Mouse (Mus musculus) heart, embryonic 13.5 days (tissue): ENCODE results near the gene Gm10401. TPM values are rescaled to one million over a fixed set of nuclear protein-coding genes. Genes with fewer than 3 reads are reported as not detected.

ENCODE experiments used
- ATAC-seq: fragments of 200-750 bp; cut with Nextera tagmentation; 2 replicates; pipeline ENCODE4 v1.8.0; 2017; ENCODE audit warnings: moderate TSS enrichment; ENCODE audit not compliant: insufficient number of reproducible peaks, low FRiP score, low TSS enrichment; ENCODE audit errors: extremely low read depth
- H3K27ac ChIP-seq: fragments of 300-500 bp; sonication (generic); replicated peaks from 2 replicates; pipeline ENCODE4 v1.5.1; 2015; ENCODE audit warnings: moderate library complexity, mild to moderate bottlenecking, inconsistent platforms
- H3K27me3 ChIP-seq: fragments of 300-500 bp; sonication (generic); replicated peaks from 2 replicates; pipeline ENCODE4 v1.6.1; 2015; ENCODE audit warnings: mild to moderate bottlenecking, inconsistent platforms
- H3K36me3 ChIP-seq: fragments of 300-500 bp; sonication (generic); 2 replicates; pipeline ENCODE4 v1.6.1; 2015; ENCODE audit warnings: mild to moderate bottlenecking, inconsistent platforms
- H3K4me1 ChIP-seq: fragments of 300-500 bp; sonication (generic); 2 replicates; pipeline ENCODE4 v1.6.1; 2015; ENCODE audit warnings: inconsistent platforms
- H3K4me2 ChIP-seq: fragments of 300-500 bp; sonication (generic); 2 replicates; pipeline ENCODE4 v1.6.1; 2015; ENCODE audit warnings: inconsistent platforms, mild to moderate bottlenecking, moderate library complexity
- H3K4me3 ChIP-seq: fragments of 300-500 bp; sonication (generic); 2 replicates; pipeline ENCODE4 v1.5.1; 2015; ENCODE audit warnings: moderate library complexity, mild to moderate bottlenecking, inconsistent platforms
- H3K9ac ChIP-seq: fragments of 300-500 bp; sonication (generic); 2 replicates; pipeline ENCODE4 v1.6.1; 2015; ENCODE audit warnings: inconsistent platforms, mild to moderate bottlenecking, moderate library complexity
- H3K9me3 ChIP-seq: fragments of 300-500 bp; sonication (generic); 2 replicates; pipeline ENCODE4 v1.6.1; 2016; ENCODE audit warnings: inconsistent platforms
- WGBS: fragments of 180-500 bp; shearing (Covaris S2); methylation state at CpG from one replicate; pipeline ENCODE4 v1.1.7; 2015; ENCODE audit warnings: mixed read lengths; 5-methylcytosine and 5-hydroxymethylcytosine counted together
- polyA plus RNA-seq: library from polyadenylated mRNA; unstranded; fragments of >200 nt; fragmentation: Nextera tagmentation; extraction: Ambion mirVana; gene quantifications from 2 replicates; pipeline ENCODE4 v1.2.1, GENCODE M21; 2015

Gene Gm10401
- polyA plus RNA-seq, 1 experiment from 2014 or later: 16.7 TPM

GRCm38 (mm10) chr5:115134234-115135165 is 36.4 kb upstream of the Gm10401 start, which contains the start of gene Unc119b:
Unc119b (minus strand) TSS chr5:115134975.
- H3K4me1 ChIP-seq: peaks cover 19% of the 10 kb centered on the region
- no peaks in the 10 kb centered on the region for H3K9me3 ChIP-seq
- H3K4me2 ChIP-seq: peak within 1 kb of the TSS; percentile 73
- H3K9ac ChIP-seq: peak within 1 kb of the TSS; percentile 87
- peak within 1 kb of the TSS; percentile 82 for H3K4me3 ChIP-seq
- H3K36me3 ChIP-seq: peaks cover 16% of the 10 kb centered on the region
- peaks cover 9% of the 10 kb centered on the region; the same call in 1 of the 2 replicates for H3K27me3 ChIP-seq
- H3K27ac ChIP-seq: 0 out of 2 replicates have a peak within 1 kb of the TSS, but pooled peaks have one; percentile 13
- ATAC-seq: peak; percentile 95
- under 1% methylated on average over 81 of the region's 81 CpGs for WGBS

GRCm38 (mm10) chr5:115133358-115134066 is 35.4 kb upstream of the Gm10401 start:
- WGBS: 65% methylated on average over 6 of the region's 6 CpGs
- Histone ChIP-seq H3K9ac (peak overlapping the region; percentile 87), H3K27ac (no peak overlapping the region), H3K4me1 (peaks cover 19% of the 10 kb centered on the region), H3K36me3 (peaks cover 26% of the 10 kb centered on the region), H3K27me3 (peaks cover 9% of the 10 kb centered on the region; the same call in 1 of the 2 replicates), H3K4me2 (peak overlapping the region; percentile 73), H3K4me3 (peak overlapping the region; percentile 82), H3K9me3 (no peaks in the 10 kb centered on the region)
- ATAC-seq: no peak

GRCm38 (mm10) chr5:115132465-115132864 is 34.4 kb upstream of the Gm10401 start:
- Histone ChIP-seq H3K4me1 (peaks cover 19% of the 10 kb centered on the region), H3K9ac (no peak overlapping the region), H3K4me3 (no peak overlapping the region), H3K36me3 (peaks cover 36% of the 10 kb centered on the region), H3K4me2 (no peak overlapping the region), H3K27ac (no peak overlapping the region), H3K9me3 (no peaks in the 10 kb centered on the region), H3K27me3 (peaks cover 5% of the 10 kb centered on the region; the same call in 1 of the 2 replicates)
- 80% methylated on average over 8 of the region's 8 CpGs for WGBS
- no peak for ATAC-seq

GRCm38 (mm10) chr5:115129328-115129727 is 31.2 kb upstream of the Gm10401 start:
- Histone ChIP-seq H3K9ac (no peak overlapping the region), H3K27ac (no peak overlapping the region), H3K4me3 (no peak overlapping the region), H3K4me2 (no peak overlapping the region), H3K27me3 (no peaks in the 10 kb centered on the region), H3K4me1 (peaks cover 32% of the 10 kb centered on the region), H3K36me3 (peaks cover 62% of the 10 kb centered on the region), H3K9me3 (no peaks in the 10 kb centered on the region)
- 82% methylated on average over 6 of the region's 6 CpGs for WGBS
- ATAC-seq: no peak

- no peak for ATAC-seq
- Histone ChIP-seq H3K4me2 (no peak overlapping the region), H3K27ac (no peak overlapping the region), H3K9ac (no peak overlapping the region), H3K4me1 (peaks cover 16% of the 10 kb centered on the region), H3K9me3 (no peaks in the 10 kb centered on the region), H3K36me3 (peaks cover 73% of the 10 kb centered on the region), H3K27me3 (no peaks in the 10 kb centered on the region), H3K4me3 (no peak overlapping the region)
- WGBS: 84% methylated on average over 22 of the region's 22 CpGs
Observed at GRCm38 (mm10) chr5:115127421-115128179, 29.5 kb upstream of the Gm10401 start.

- peaks cover 69% of the 10 kb centered on the region for H3K36me3 ChIP-seq
- no peak overlapping the region for H3K27ac ChIP-seq
- H3K4me3 ChIP-seq: no peak overlapping the region
- no peak for ATAC-seq
- peaks cover 12% of the 10 kb centered on the region for H3K4me1 ChIP-seq
- H3K9me3 ChIP-seq: no peaks in the 10 kb centered on the region
- H3K27me3 ChIP-seq: no peaks in the 10 kb centered on the region
- no peak overlapping the region for H3K4me2 ChIP-seq
- H3K9ac ChIP-seq: no peak overlapping the region
- 81% methylated on average over 28 of the region's 28 CpGs for WGBS
Observed at GRCm38 (mm10) chr5:115126578-115127312, 28.6 kb upstream of the Gm10401 start.

GRCm38 (mm10) chr5:115125211-115125871 is 27.2 kb upstream of the Gm10401 start:
- Histone ChIP-seq H3K9me3 (no peaks in the 10 kb centered on the region), H3K27ac (no peak overlapping the region), H3K27me3 (no peaks in the 10 kb centered on the region), H3K4me1 (peaks cover 12% of the 10 kb centered on the region), H3K9ac (0 out of 2 replicates have a peak overlapping the region, but pooled peaks have one; percentile 25), H3K36me3 (peaks cover 66% of the 10 kb centered on the region), H3K4me2 (peak overlapping the region; percentile 31; the same call in 1 of the 2 replicates), H3K4me3 (no peak overlapping the region)
- no peak for ATAC-seq
- 23% methylated on average over 24 of the region's 24 CpGs for WGBS

- 86% methylated on average over 6 of the region's 6 CpGs for WGBS
- Histone ChIP-seq H3K4me1 (peaks cover 12% of the 10 kb centered on the region), H3K27me3 (no peaks in the 10 kb centered on the region), H3K36me3 (peaks cover 59% of the 10 kb centered on the region), H3K4me2 (no peak overlapping the region; the same call in 1 of the 2 replicates), H3K4me3 (no peak overlapping the region), H3K27ac (no peak overlapping the region), H3K9ac (no peak overlapping the region), H3K9me3 (no peaks in the 10 kb centered on the region)
- ATAC-seq: no peak
Observed at GRCm38 (mm10) chr5:115124690-115125089, 26.6 kb upstream of the Gm10401 start.

- Histone ChIP-seq H3K27ac (no peak overlapping the region), H3K4me1 (peaks cover 25% of the 10 kb centered on the region), H3K36me3 (peaks cover 42% of the 10 kb centered on the region), H3K9me3 (no peaks in the 10 kb centered on the region), H3K9ac (no peak overlapping the region), H3K4me3 (no peak overlapping the region), H3K27me3 (no peaks in the 10 kb centered on the region), H3K4me2 (no peak overlapping the region)
- no peak for ATAC-seq
- 75% methylated on average over 5 of the region's 5 CpGs for WGBS
Observed at GRCm38 (mm10) chr5:115120978-115121377, 22.9 kb upstream of the Gm10401 start.
